Mouse (Mus musculus) bone marrow macrophage, adult 2 months (primary cell): ENCODE measurements around the gene Pawr.

Source experiments
- CTCF ChIP-seq: IDR thresholded peaks from 2 replicates; pipeline ENCODE4 v1.5.1; 2012; ENCODE audit warnings: low read depth, mild to moderate bottlenecking, low read length, moderate library complexity
- POLR2A ChIP-seq: IDR thresholded peaks from 2 replicates; pipeline ENCODE4 v1.6.1; 2012; ENCODE audit warnings: mild to moderate bottlenecking, low read depth, low read length, borderline replicate concordance

GRCm38 (mm10) chr10:108282351-108282750 lies 49.6 kb upstream of the Pawr start:
- TF ChIP-seq CTCF (no peak), POLR2A (no peak)
